Mouse (Mus musculus) CH12.LX (cell line): ENCODE results near the gene Pced1b. TPM values are rescaled to one million over a fixed set of nuclear protein-coding genes. Genes with fewer than 3 reads are reported as not detected.

Source experiments
- DNase-seq: peaks from one replicate; pipeline ENCODE4 v3.0.0-alpha.2; 2013; ENCODE audit errors: extremely low read depth
- H3K27ac ChIP-seq: 2 replicates; pipeline ENCODE4 v1.5.1; 2012; ENCODE audit warnings: low read depth, mild to moderate bottlenecking, control low read depth, moderate library complexity; ENCODE audit not compliant: insufficient read depth
- H3K27me3 ChIP-seq: replicated peaks from 2 replicates; pipeline ENCODE3; 2012; ENCODE audit warnings: inconsistent platforms
- H3K36me3 ChIP-seq, 2 experiments: replicated peaks in 1 of 2; 2 replicates each; pipeline versions ENCODE3 to v1.6.1; 2012; ENCODE audit warnings: inconsistent platforms in 1 of 2, low read length in 1 of 2, mild to moderate bottlenecking in 1 of 2, mixed read lengths in 1 of 2, moderate library complexity in 1 of 2; ENCODE audit not compliant: control insufficient read depth in 1 of 2, insufficient read depth in 1 of 2
- H3K4me1 ChIP-seq, 2 experiments: 2 replicates each; pipeline ENCODE4 v1.6.1; 2012; ENCODE audit warnings: inconsistent platforms in 1 of 2, moderate library complexity in 1 of 2; ENCODE audit not compliant: insufficient read depth in 2 of 2, control insufficient read depth in 1 of 2
- H3K4me2 ChIP-seq: 2 replicates; pipeline ENCODE4 v1.6.1; 2012; ENCODE audit warnings: low read depth, mild to moderate bottlenecking, control low read depth; ENCODE audit not compliant: poor library complexity, insufficient read depth, severe bottlenecking
- H3K4me3 ChIP-seq, 3 experiments: fragments of 150-350 bp in 1 of 3; sonication (generic) in 1 of 3; replicated peaks in 1 of 3; 2 replicates each; pipeline versions ENCODE3 to v1.5.1; 2011 to 2012; ENCODE audit warnings: low read depth in 2 of 3, low read length in 2 of 3, mild to moderate bottlenecking in 2 of 3, moderate library complexity in 2 of 3, control low read depth in 1 of 3, improper control_type of control experiment in 1 of 3, inconsistent platforms in 1 of 3, mixed read lengths in 1 of 3; ENCODE audit not compliant: poor library complexity in 1 of 3
- H3K79me2 ChIP-seq: replicated peaks from 2 replicates; pipeline ENCODE4 v1.6.1; 2012; ENCODE audit warnings: mild to moderate bottlenecking, moderate library complexity; ENCODE audit not compliant: control insufficient read depth, poor library complexity, insufficient read depth, severe bottlenecking; ENCODE audit errors: extremely low read depth
- H3K9ac ChIP-seq: 2 replicates; pipeline ENCODE4 v1.6.1; 2012; ENCODE audit warnings: low read depth, mild to moderate bottlenecking, control low read depth, moderate library complexity; ENCODE audit not compliant: insufficient read depth
- H3K9me3 ChIP-seq: replicated peaks from 2 replicates; pipeline ENCODE3; 2012; ENCODE audit warnings: low read length, inconsistent platforms, mixed read lengths
- CTCF ChIP-seq, 2 experiments: IDR thresholded peaks in 1 of 2; conservative IDR thresholded peaks in 1 of 2; 2 replicates each; pipeline ENCODE4 v1.5.1; 2011 to 2012; ENCODE audit warnings: low read depth in 2 of 2, low read length in 2 of 2, improper control_type of control experiment in 1 of 2, inconsistent platforms in 1 of 2, mild to moderate bottlenecking in 1 of 2, moderate library complexity in 1 of 2
- E2F4 ChIP-seq: IDR thresholded peaks from 2 replicates; pipeline ENCODE4 v1.6.1; 2011; ENCODE audit warnings: low read depth, low read length, improper control_type of control experiment; ENCODE audit not compliant: insufficient replicate concordance
- ELF1 ChIP-seq: IDR thresholded peaks from 2 replicates; pipeline ENCODE4 v1.6.1; 2014; ENCODE audit warnings: low read depth, mild to moderate bottlenecking, inconsistent platforms, low read length, improper control_type of control experiment
- GABPA ChIP-seq: IDR thresholded peaks from 2 replicates; pipeline ENCODE4 v1.6.1; 2012; ENCODE audit warnings: low read depth, low read length, improper control_type of control experiment, inconsistent platforms; ENCODE audit not compliant: insufficient replicate concordance
- HCFC1 ChIP-seq: IDR thresholded peaks from 2 replicates; pipeline ENCODE4 v1.6.1; 2012; ENCODE audit warnings: low read depth, mild to moderate bottlenecking, inconsistent platforms, low read length, improper control_type of control experiment
- JUN ChIP-seq: IDR thresholded peaks from 2 replicates; pipeline ENCODE4 v1.6.1; 2011; ENCODE audit warnings: low read depth, mild to moderate bottlenecking, low read length, improper control_type of control experiment, moderate library complexity; ENCODE audit not compliant: insufficient read depth
- JUND ChIP-seq: conservative IDR thresholded peaks from 2 replicates; pipeline ENCODE4 v1.6.1; 2011; ENCODE audit warnings: low read depth, low read length, improper control_type of control experiment
- MAFK ChIP-seq: IDR thresholded peaks from 2 replicates; pipeline ENCODE4 v1.6.1; 2011; ENCODE audit warnings: low read length, improper control_type of control experiment; ENCODE audit not compliant: insufficient replicate concordance
- MEF2A ChIP-seq: IDR thresholded peaks from 2 replicates; pipeline ENCODE4 v1.6.1; 2014; ENCODE audit warnings: low read depth, mild to moderate bottlenecking, inconsistent platforms, low read length, improper control_type of control experiment, borderline replicate concordance
- MYC ChIP-seq: IDR thresholded peaks from 2 replicates; pipeline ENCODE4 v1.6.1; 2011; ENCODE audit warnings: low read depth, mild to moderate bottlenecking, improper control_type of control experiment, low read length
- NELFE ChIP-seq: IDR thresholded peaks from 2 replicates; pipeline ENCODE4 v1.6.1; 2011; ENCODE audit warnings: low read depth, low read length, improper control_type of control experiment
- NRF1 ChIP-seq: IDR thresholded peaks from 2 replicates; pipeline ENCODE4 v1.6.1; 2014; ENCODE audit warnings: low read depth, mild to moderate bottlenecking, inconsistent platforms, low read length, improper control_type of control experiment, moderate library complexity
- PAX5 ChIP-seq: IDR thresholded peaks from 2 replicates; pipeline ENCODE4 v1.6.1; 2012; ENCODE audit warnings: low read length, inconsistent platforms, mixed read lengths
- POLR2A ChIP-seq: IDR thresholded peaks from 2 replicates; pipeline ENCODE4 v1.6.1; 2011; ENCODE audit warnings: low read depth, mild to moderate bottlenecking, improper control_type of control experiment, low read length
- RAD21 ChIP-seq: IDR thresholded peaks from 2 replicates; pipeline ENCODE4 v1.6.1; 2011; ENCODE audit warnings: low read depth, mild to moderate bottlenecking, low read length, improper control_type of control experiment, moderate library complexity
- RCOR1 ChIP-seq: conservative IDR thresholded peaks from 2 replicates; pipeline ENCODE4 v1.6.1; 2012; ENCODE audit warnings: low read depth, mild to moderate bottlenecking, inconsistent platforms, low read length, improper control_type of control experiment
- TBP ChIP-seq: conservative IDR thresholded peaks from 2 replicates; pipeline ENCODE4 v1.6.1; 2011; ENCODE audit warnings: low read depth, low read length, improper control_type of control experiment
- TCF12 ChIP-seq: IDR thresholded peaks from 2 replicates; pipeline ENCODE4 v1.6.1; 2014; ENCODE audit warnings: low read depth, mild to moderate bottlenecking, inconsistent platforms, low read length, improper control_type of control experiment
- UBTF ChIP-seq: IDR thresholded peaks from 2 replicates; pipeline ENCODE4 v1.6.1; 2012; ENCODE audit warnings: low read depth, mild to moderate bottlenecking, inconsistent platforms, low read length, improper control_type of control experiment, moderate library complexity
- USF2 ChIP-seq: conservative IDR thresholded peaks from 2 replicates; pipeline ENCODE4 v1.6.1; 2011; ENCODE audit warnings: low read depth, low read length, improper control_type of control experiment
- ZC3H11A ChIP-seq: IDR thresholded peaks from 2 replicates; pipeline ENCODE4 v1.6.1; 2012; ENCODE audit warnings: low read depth, mild to moderate bottlenecking, inconsistent platforms, low read length, improper control_type of control experiment
- ZKSCAN1 ChIP-seq: IDR thresholded peaks from 2 replicates; pipeline ENCODE4 v1.6.1; 2012; ENCODE audit warnings: low read depth, inconsistent platforms, low read length, improper control_type of control experiment, borderline replicate concordance
- ZMIZ1 ChIP-seq: IDR thresholded peaks from 2 replicates; pipeline ENCODE4 v1.6.1; 2012; ENCODE audit warnings: low read depth, mild to moderate bottlenecking, inconsistent platforms, low read length, improper control_type of control experiment
- ZNF384 ChIP-seq: IDR thresholded peaks from 2 replicates; pipeline ENCODE4 v1.6.1; 2012; ENCODE audit warnings: low read depth, low read length, improper control_type of control experiment, inconsistent platforms
- dilution Hi-C: fragments of 300-500 bp; cut with MboI; formaldehyde crosslinking; loops from 2 replicates; pipeline ENCODE4 v1.14.3; 2020; ENCODE audit warnings: low sequenced_read_pairs; ENCODE audit not compliant: extremely low pct_unique_long_range_greater_than_20kb, extremely low pct_ligation_motif_present
- in situ Hi-C: fragments of 300-500 bp; cut with MboI; formaldehyde crosslinking; loops from 3 replicates; pipeline ENCODE4 v1.14.3; 2019; ENCODE audit warnings: low sequenced_read_pairs, low pct_ligation_motif_present, low pct_unique_long_range_greater_than_20kb, mixed read lengths
- polyA plus RNA-seq: library from polyadenylated mRNA; unstranded; fragments of >175 nt; gene quantifications from 2 replicates; pipeline ENCODE4 v1.2.1, GENCODE M21; 2012; ENCODE audit warnings: low read depth; ENCODE audit not compliant: insufficient read length
- total RNA-seq, 2 experiments: library from RNA; depleted of rRNA; stranded (reverse); fragments of 300-350 nt in 1 of 2; fragments of >200 nt in 1 of 2; gene quantifications; 2 replicates each; pipeline ENCODE4 v1.2.3; 2012 to 2014

The Pced1b gene
- total RNA-seq (2012; rRNA removed) = 16.3 and 21.1 TPM in 2 replicates
- 9.9 and 12.3 TPM in 2 replicates for total RNA-seq (2014; rRNA removed)
- 40.5 and 44.2 TPM in 2 replicates for polyA plus RNA-seq

DNA sequence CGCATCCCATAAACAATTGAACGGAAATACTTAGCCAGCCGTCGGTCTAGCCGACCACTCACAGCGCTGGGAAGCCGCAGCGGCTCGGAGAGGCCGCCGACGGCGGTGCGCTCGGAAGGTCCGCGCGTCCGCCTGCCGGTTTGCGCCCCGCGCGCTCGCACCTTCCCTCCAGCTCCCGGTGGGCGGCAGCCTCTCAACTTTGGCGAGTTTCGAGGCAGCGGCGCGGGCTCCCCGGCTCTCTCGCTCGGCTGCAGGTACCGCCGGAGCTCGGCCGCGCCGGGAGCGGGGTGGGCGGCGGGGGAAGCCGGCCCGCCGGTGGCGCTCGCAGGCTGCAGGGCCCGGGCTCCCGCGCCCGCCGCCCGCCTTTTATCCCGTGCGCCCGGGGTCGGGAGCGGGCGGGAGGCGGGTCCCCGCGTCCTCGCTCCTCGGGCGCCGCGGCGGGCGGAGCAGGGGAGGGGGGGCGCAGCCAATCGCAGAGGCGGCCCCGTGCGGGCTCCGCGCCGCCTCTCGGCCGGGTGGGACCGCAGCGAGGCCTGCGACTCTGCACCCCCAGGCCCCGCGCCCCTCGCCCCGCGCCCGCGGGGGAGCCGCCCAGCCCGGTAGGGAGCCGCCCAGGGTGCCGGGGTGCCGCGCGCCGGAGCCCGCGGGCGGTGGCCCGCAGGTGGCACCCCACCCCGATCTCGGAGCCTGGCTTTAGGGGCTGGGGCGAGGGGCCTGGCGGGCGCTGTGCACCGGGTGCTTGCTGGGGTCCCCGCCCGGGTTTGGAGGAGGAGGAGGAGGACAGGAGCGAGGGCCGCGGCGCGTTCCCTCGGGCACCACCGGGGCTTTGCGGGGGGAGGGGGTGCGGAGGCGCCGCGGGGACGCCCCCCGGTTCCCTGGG is at the start of gene Pced1b, which contains the start of gene Amigo2:
Gene Pced1b (plus strand): TSS at position 197 of the 880 bp plus-strand sequence.
Gene Amigo2 (minus strand): TSS at position 377 of the 880 bp plus-strand sequence.
- H3K4me3 ChIP-seq = peak within 1 kb of the TSS; percentile 67 to 81 (median 70)
- TF ChIP-seq MAFK (no peak), TBP (no peak), MEF2A (no peak), NRF1 (no peak), ZKSCAN1 (no peak), E2F4 (no peak), PAX5 (no peak), CTCF (conservative IDR thresholded peaks at IDR 0.05 in 1 of 2, IDR thresholded peaks at IDR 0.05 in 1 of 2; ENCODE audit: low read depth in 2 of 2, low read length in 2 of 2) (peak in 1 of 2 experiments; percentile 11; a peak in 1 of 4 replicates), ZMIZ1 (no peak), HCFC1 (no peak), USF2 (no peak), ELF1 (no peak), UBTF (peak; percentile 95), ZC3H11A (no peak), JUN (no peak), POLR2A (peak; percentile 48), TCF12 (no peak; the same call in 1 of the 2 replicates), ZNF384 (no peak), RCOR1 (no peak), GABPA (no peak), RAD21 (no peak; the same call in 1 of the 2 replicates), NELFE (no peak), MYC (no peak), JUND (no peak)
- TF ChIP-seq, all 38 proteins: peak for 3
- Histone ChIP-seq H3K9me3 (no peaks in the 10 kb centered on the region), H3K27ac (peak within 1 kb of the TSS; percentile 43), H3K9ac (peak within 1 kb of the TSS; percentile 99), H3K27me3 (peaks cover 15% of the 10 kb centered on the region), H3K79me2 (no peaks in the 10 kb centered on the region; the same call in 1 of the 2 replicates), H3K36me3 (peaks cover 0 to 12% of the 10 kb centered on the region in 2 experiments), H3K4me2 (peak within 1 kb of the TSS; percentile 86), H3K4me1 (peaks cover 12 to 50% of the 10 kb centered on the region in 2 experiments; a peak in 3 of 4 replicates)
- in situ Hi-C loops = loop anchor here (10.0 kb wide), 2 partner anchors 248 to 328 kb away; no protein-coding TSS in a partner anchor
- no peak for DNase-seq
- dilution Hi-C loops = no loop called here
